Mouse (Mus musculus) lung, embryonic 16.5 days (tissue): ENCODE results near the gene Zc3h15. TPM values are rescaled to one million over a fixed set of nuclear protein-coding genes. Genes with fewer than 3 reads are reported as not detected.
"Not testable (repeated sequence)": the region's sequence is repeated elsewhere in the genome, so short reads cannot be mapped to it uniquely, and the experiment has no call there.

Experiments
- ATAC-seq: fragments of 200-750 bp; cut with Nextera tagmentation; 2 replicates; pipeline ENCODE4 v1.8.0; 2017; ENCODE audit warnings: low read depth, mild to moderate bottlenecking, moderate library complexity
- H3K27ac ChIP-seq: fragments of 300-500 bp; sonication (generic); 2 replicates; pipeline ENCODE4 v1.5.1; 2014; ENCODE audit warnings: mild to moderate bottlenecking, control low read depth, low read length
- H3K27me3 ChIP-seq: fragments of 300-500 bp; sonication (generic); 2 replicates; pipeline ENCODE4 v1.6.1; 2014; ENCODE audit warnings: low read depth, low read length, mixed read lengths; ENCODE audit not compliant: control insufficient read depth, insufficient read depth
- H3K36me3 ChIP-seq: fragments of 300-500 bp; sonication (generic); 2 replicates; pipeline ENCODE4 v1.6.1; 2014; ENCODE audit warnings: low read length; ENCODE audit not compliant: control insufficient read depth, insufficient read depth
- H3K4me1 ChIP-seq: fragments of 300-500 bp; sonication (generic); replicated peaks from 2 replicates; pipeline ENCODE4 v1.6.1; 2014; ENCODE audit warnings: low read length, mixed read lengths; ENCODE audit not compliant: control insufficient read depth, insufficient read depth
- H3K4me2 ChIP-seq: fragments of 300-500 bp; sonication (generic); 2 replicates; pipeline ENCODE4 v1.6.1; 2014; ENCODE audit warnings: low read depth, low read length, control low read depth
- H3K4me3 ChIP-seq: fragments of 300-500 bp; sonication (generic); 2 replicates; pipeline ENCODE4 v1.5.1; 2014; ENCODE audit warnings: mild to moderate bottlenecking, low read length, control low read depth
- H3K9ac ChIP-seq: fragments of 300-500 bp; sonication (generic); 2 replicates; pipeline ENCODE4 v1.6.1; 2014; ENCODE audit warnings: low read length, control low read depth
- H3K9me3 ChIP-seq: fragments of 300-500 bp; sonication (generic); 2 replicates; pipeline ENCODE4 v1.6.1; 2016; ENCODE audit warnings: low read length; ENCODE audit not compliant: control insufficient read depth
- WGBS: fragments of 180-500 bp; shearing (Covaris S2); extraction: QIAGEN DNeasy Blood & Tissue Kit; methylation state at CpG from one replicate; pipeline ENCODE4 v1.1.7; 2014; 5-methylcytosine and 5-hydroxymethylcytosine counted together
- polyA plus RNA-seq: library from polyadenylated mRNA; unstranded; fragments of >200 nt; fragmentation: Nextera tagmentation; extraction: Ambion mirVana; gene quantifications from 2 replicates; pipeline ENCODE4 v1.2.1, GENCODE M21; 2015

Zc3h15 gene
- polyA plus RNA-seq, 1 experiment from 2014 or later, result 112 TPM

GRCm38 (mm10) chr2:83698484-83698883, 54.2 kb downstream of the Zc3h15 start:
- Histone ChIP-seq H3K27me3 (no peaks in the 10 kb centered on the region), H3K36me3 (no peaks in the 10 kb centered on the region), H3K27ac (no peak overlapping the region), H3K9me3 (no peaks in the 10 kb centered on the region), H3K9ac (no peak overlapping the region), H3K4me2 (no peak overlapping the region), H3K4me3 (no peak overlapping the region), H3K4me1 (no peaks in the 10 kb centered on the region)
- ATAC-seq, result no peak
- WGBS, result 67% methylated on average over 1 of the region's 1 CpGs

- Histone ChIP-seq H3K36me3 (no peaks in the 10 kb centered on the region), H3K27me3 (no peaks in the 10 kb centered on the region), H3K4me1 (no peaks in the 10 kb centered on the region), H3K4me3 (no peak overlapping the region), H3K9me3 (no peaks in the 10 kb centered on the region), H3K27ac (no peak overlapping the region), H3K9ac (no peak overlapping the region), H3K4me2 (no peak overlapping the region)
- WGBS, result 34% methylated on average over 1 of the region's 1 CpGs
- ATAC-seq, result no peak
Observed at GRCm38 (mm10) chr2:83699324-83699723, 55.1 kb downstream of the Zc3h15 start.

- Histone ChIP-seq H3K4me2 (no peak overlapping the region), H3K4me3 (no peak overlapping the region), H3K9me3 (no peaks in the 10 kb centered on the region), H3K36me3 (no peaks in the 10 kb centered on the region), H3K4me1 (no peaks in the 10 kb centered on the region; the same call in 1 of the 2 replicates), H3K9ac (no peak overlapping the region), H3K27ac (no peak overlapping the region), H3K27me3 (no peaks in the 10 kb centered on the region)
- no peak for ATAC-seq
- WGBS, result 34% methylated on average over 4 of the region's 4 CpGs
Observed at GRCm38 (mm10) chr2:83700667-83701066, 56.4 kb downstream of the Zc3h15 start.

GRCm38 (mm10) chr2:83702411-83702810, 58.2 kb downstream of the Zc3h15 start:
- H3K9ac ChIP-seq, result no peak overlapping the region
- H3K4me1 ChIP-seq, result peaks cover 3% of the 10 kb centered on the region
- WGBS, result 93% methylated on average over 7 of the region's 7 CpGs
- no peaks in the 10 kb centered on the region for H3K27me3 ChIP-seq
- no peaks in the 10 kb centered on the region for H3K36me3 ChIP-seq
- H3K4me3 ChIP-seq, result no peak overlapping the region
- no peak overlapping the region for H3K4me2 ChIP-seq
- ATAC-seq, result no peak
- no peaks in the 10 kb centered on the region for H3K9me3 ChIP-seq
- no peak overlapping the region for H3K27ac ChIP-seq

- no peaks in the 10 kb centered on the region for H3K9me3 ChIP-seq
- 35% methylated on average over 9 of the region's 9 CpGs for WGBS
- H3K36me3 ChIP-seq, result no peaks in the 10 kb centered on the region
- H3K4me1 ChIP-seq, result peaks cover 3% of the 10 kb centered on the region
- no peak overlapping the region for H3K4me3 ChIP-seq
- H3K27me3 ChIP-seq, result no peaks in the 10 kb centered on the region
- no peak overlapping the region for H3K4me2 ChIP-seq
- no peak overlapping the region for H3K9ac ChIP-seq
- ATAC-seq, result peak; percentile 74
- H3K27ac ChIP-seq, result peak overlapping the region; percentile 32; the same call in 1 of the 2 replicates
Observed at GRCm38 (mm10) chr2:83705580-83706158, 61.4 kb downstream of the Zc3h15 start.

GRCm38 (mm10) chr2:83709896-83710524, 65.8 kb downstream of the Zc3h15 start:
- Histone ChIP-seq H3K9me3 (no peaks in the 10 kb centered on the region), H3K9ac (no peak overlapping the region), H3K36me3 (no peaks in the 10 kb centered on the region), H3K27me3 (no peaks in the 10 kb centered on the region), H3K4me2 (no peak overlapping the region), H3K4me1 (peaks cover 9% of the 10 kb centered on the region), H3K4me3 (no peak overlapping the region), H3K27ac (no peak overlapping the region)
- WGBS, result 42% methylated on average over 11 of the region's 11 CpGs
- no peak for ATAC-seq

- H3K27me3 ChIP-seq, H3K36me3 ChIP-seq, H3K4me3 ChIP-seq, H3K9me3 ChIP-seq, H3K9ac ChIP-seq, H3K4me2 ChIP-seq, ATAC-seq, H3K27ac ChIP-seq, H3K4me1 ChIP-seq: not testable (repeated sequence)
- whole genome bisulfite sequencing, result 66% methylated on average over 7 of the region's 7 CpGs
Observed at GRCm38 (mm10) chr2:83713281-83713680, 69.0 kb downstream of the Zc3h15 start.

- H3K4me2 ChIP-seq, result peak overlapping the region; percentile 27; the same call in 1 of the 2 replicates
Observed at GRCm38 (mm10) chr2:83713946-83714345, 69.7 kb downstream of the Zc3h15 start.

More at GRCm38 (mm10) chr2:83713946-83714345, 69.7 kb downstream of the Zc3h15 start:
- Histone ChIP-seq H3K36me3 (no peaks in the 10 kb centered on the region), H3K9me3 (no peaks in the 10 kb centered on the region), H3K4me1 (peaks cover 6% of the 10 kb centered on the region), H3K9ac (no peak overlapping the region), H3K4me3 (no peak overlapping the region), H3K27me3 (no peaks in the 10 kb centered on the region), H3K27ac (peak overlapping the region; percentile 52; the same call in 1 of the 2 replicates)
- 86% methylated on average over 5 of the region's 5 CpGs for WGBS
- no peak for ATAC-seq
